Mouse (Mus musculus) activated CD4-positive, CD25-positive, alpha-beta regulatory T cell, adult 4 months (primary cell): ENCODE results near the gene Gm15517. TPM values are rescaled to one million over a fixed set of nuclear protein-coding genes. Genes with fewer than 3 reads are reported as not detected.
"Not testable (repeated sequence)": the region's sequence is repeated elsewhere in the genome, so short reads cannot be mapped to it uniquely, and the experiment has no call there.

Source experiments
- ATAC-seq: one replicate; pipeline ENCODE4 v1.8.0; 2017
- polyA plus RNA-seq, 2 experiments: library from polyadenylated mRNA; unstranded; fragments of 100-300 nt; shearing (Covaris generic); gene quantifications; one replicate each; pipeline ENCODE4 v1.2.1; 2017

Gm15517 gene
- not detected for polyA plus RNA-seq

DNA sequence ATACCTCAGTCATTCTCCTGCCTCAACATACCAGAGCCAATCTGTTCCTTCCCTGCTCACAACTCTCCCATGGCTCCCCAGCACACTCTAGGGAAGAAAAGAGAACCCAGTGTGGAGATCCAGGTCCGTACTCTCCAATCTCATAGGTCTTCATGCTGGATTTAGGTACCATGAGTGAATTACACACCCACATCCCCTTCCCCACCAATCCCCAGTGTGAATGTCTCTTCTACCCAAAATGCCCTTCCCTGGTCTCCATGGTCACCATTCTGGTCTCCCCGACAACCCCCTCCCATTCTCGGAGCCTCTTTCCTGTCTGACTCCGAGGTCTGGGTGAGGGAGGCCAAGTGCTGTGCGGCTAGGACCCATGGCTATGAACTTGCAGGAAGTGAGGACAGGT is at the start of gene Gm15517:
TSS of gene Gm15517 (plus strand) at position 301 of the 400 bp plus-strand sequence.
- no peak for ATAC-seq

- ATAC-seq, result no peak
Measured at GRCm38 (mm10) chr7:44215645-44216044, 45.6 kb upstream of the Gm15517 start, which contains the start of gene Klk1b5. Gene Klk1b5, plus strand, starts transcription at chr7:44215945.

DNA sequence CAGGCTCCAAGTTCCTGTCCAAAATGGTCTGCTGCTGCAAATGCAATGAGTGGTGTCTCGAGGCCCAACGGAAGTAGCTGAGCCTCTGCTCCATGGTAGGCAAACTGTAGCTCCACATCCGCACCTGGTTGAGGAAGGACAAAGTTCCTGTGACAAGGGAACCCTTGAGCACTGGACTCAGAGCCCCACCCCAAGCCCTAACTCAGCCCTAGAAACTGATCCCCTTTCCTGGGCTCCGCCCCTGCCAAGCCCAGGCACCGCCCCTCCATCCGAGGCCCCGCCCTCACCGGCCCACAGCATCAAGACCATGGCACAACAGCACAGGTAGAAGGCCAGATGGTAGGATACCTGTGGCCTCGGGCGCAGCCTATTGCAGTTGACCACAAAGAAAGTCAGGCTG is 39.6 kb upstream of the Gm15517 start:
- ATAC-seq, result not testable (repeated sequence)

DNA sequence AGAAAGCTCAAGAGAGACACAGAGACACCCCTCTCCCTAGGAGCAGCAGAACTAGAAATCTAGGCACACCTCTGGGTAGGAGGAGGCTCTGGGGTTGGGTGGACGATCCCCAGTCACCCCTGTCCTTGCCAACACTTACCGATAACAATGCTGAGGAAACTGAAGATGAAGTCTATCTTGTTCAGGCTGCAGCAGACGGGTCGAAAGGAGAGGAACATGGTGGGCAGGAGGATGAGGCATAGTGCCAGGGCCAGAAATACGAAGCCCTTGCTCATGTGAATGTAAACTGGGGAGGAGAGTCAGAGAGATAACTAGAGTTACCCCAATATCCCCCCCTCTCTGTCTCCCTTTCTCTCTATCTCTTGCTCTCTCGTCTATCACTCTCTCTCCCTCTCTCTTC is 38.9 kb upstream of the Gm15517 start:
- not testable (repeated sequence) for ATAC-seq

DNA sequence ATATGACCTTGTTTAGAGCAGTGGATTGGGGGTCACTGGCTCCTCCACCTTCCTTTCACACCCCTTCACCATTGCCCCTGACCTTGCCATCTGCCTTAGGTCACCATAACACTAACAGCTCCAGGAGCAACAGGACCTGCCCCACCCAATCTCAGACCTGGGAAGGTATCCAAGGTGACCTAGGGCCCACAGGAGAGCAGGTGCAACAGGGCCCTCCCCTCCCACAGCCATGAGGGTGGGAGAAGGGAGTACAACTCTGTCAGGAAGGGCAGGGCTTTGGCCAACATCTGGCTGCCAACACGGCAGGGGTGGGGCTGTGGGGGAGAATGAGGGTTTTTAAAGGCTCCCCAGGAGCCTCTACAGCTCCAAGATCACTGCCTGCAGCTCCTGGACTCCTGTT is 36.2 kb upstream of the Gm15517 start, which contains the start of gene Klk1:
TSS of gene Klk1 (plus strand) at position 285 of the 400 bp plus-strand sequence.
- no peak for ATAC-seq

DNA sequence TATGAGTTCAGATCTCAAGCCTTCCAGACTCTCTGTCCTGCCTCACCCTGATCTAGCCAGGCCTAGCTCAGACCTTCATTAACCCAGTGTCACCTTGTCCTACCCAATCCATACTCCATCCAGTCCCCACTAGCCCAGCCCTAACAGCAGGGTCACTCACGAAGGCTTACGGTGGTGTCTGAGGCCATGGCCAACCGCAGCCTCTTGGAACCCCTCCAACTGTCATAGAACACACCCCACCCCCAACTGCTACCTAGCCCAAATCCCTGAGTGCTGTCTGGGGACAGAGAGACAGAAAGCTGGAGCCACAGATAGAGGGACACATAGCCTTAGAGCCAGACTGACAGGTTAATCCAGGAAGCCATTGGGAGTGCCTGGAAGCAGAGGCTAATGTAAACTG is 25.3 kb upstream of the Gm15517 start, which contains the start of gene Gm36864:
TSS of gene Gm36864 (plus strand) at position 269 of the 400 bp plus-strand sequence.
- no peak for ATAC-seq

GRCm38 (mm10) chr7:44239913-44240312 is 21.3 kb upstream of the Gm15517 start:
- no peak for ATAC-seq

GRCm38 (mm10) chr7:44240712-44241111 is 20.5 kb upstream of the Gm15517 start:
- ATAC-seq, result no peak

DNA sequence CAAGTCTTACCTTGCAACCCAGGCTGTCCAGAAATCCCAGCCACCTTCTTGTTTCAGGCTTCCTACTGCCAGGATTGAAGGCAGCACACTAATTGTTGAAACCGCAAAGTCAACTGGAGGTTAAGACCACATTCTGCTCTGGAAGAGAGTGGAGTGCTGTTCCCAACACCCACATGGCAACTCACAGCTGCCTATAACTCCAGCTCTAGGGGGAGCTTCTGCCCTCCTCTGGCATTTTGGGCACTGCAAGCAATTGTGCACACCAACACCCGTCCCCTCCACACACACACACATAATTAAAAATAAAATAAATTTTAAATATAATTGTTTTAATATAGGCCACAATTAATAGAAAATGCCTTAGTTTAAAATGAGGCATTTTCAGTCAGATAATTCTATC is 20.1 kb upstream of the Gm15517 start:
- no peak for ATAC-seq

- ATAC-seq, result no peak
Measured at GRCm38 (mm10) chr7:44244080-44244479, 17.2 kb upstream of the Gm15517 start.

DNA sequence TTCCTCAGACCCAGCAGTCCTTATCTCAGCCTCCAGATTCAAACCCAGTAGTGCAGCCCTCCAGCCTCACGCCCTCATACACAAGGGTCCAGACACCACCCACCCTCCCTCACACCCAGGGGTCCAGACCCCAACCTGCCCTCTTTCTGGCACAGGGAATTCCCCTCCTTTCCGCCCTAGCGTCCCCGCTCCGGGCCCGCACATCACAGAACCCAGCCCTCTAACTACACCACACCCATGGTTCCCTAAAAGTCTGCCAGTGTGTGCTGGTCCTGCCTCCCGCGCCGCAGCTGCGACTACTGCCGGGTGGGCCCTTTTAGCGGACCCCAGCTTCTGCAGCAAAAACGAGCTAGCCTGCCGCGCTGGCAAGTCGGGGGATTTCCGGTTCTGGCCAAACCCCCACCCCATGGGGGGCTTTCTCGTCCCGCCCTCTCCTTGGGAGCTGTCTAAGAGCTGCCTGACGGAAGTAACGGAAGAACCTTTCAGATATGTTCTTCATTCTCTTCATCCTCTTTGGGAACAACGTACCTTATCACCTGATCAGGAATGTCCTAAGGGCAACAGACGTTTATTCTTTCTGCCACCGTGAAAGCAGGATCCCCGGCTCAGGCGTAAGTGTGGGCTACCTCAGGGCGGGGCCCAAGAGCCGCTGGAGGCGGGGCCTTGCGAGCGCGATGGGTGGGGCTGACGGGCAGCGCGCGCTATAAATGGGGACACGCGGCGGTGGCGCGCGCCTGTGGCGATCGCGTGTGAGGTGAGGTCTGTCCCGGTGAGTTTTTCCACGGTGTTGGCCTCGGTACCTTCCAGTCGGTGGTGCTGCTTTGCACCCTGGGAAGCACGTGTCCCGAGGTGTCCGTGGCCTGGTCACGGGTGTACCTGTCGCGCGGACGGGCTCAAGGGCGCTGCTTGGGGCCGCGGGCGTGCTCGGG is 14.9 kb upstream of the Gm15517 start, which contains the start of the genes 1700028J19Rik and 2410002F23Rik:
TSS of gene 1700028J19Rik (minus strand) at position 641 of the 929 bp plus-strand sequence.
TSS of gene 2410002F23Rik (plus strand) at position 668 of the 929 bp plus-strand sequence.
- peak; percentile 79 for ATAC-seq

GRCm38 (mm10) chr7:44246984-44247470 is 14.2 kb upstream of the Gm15517 start:
- ATAC-seq, result peak; percentile 44

- ATAC-seq, result no peak
Measured at GRCm38 (mm10) chr7:44247971-44248370, 13.3 kb upstream of the Gm15517 start.

- ATAC-seq, result no peak
Measured at GRCm38 (mm10) chr7:44249248-44249647, 12.0 kb upstream of the Gm15517 start.

- ATAC-seq, result not testable (repeated sequence)
Measured at GRCm38 (mm10) chr7:44250732-44251275, 10.4 kb upstream of the Gm15517 start.

DNA sequence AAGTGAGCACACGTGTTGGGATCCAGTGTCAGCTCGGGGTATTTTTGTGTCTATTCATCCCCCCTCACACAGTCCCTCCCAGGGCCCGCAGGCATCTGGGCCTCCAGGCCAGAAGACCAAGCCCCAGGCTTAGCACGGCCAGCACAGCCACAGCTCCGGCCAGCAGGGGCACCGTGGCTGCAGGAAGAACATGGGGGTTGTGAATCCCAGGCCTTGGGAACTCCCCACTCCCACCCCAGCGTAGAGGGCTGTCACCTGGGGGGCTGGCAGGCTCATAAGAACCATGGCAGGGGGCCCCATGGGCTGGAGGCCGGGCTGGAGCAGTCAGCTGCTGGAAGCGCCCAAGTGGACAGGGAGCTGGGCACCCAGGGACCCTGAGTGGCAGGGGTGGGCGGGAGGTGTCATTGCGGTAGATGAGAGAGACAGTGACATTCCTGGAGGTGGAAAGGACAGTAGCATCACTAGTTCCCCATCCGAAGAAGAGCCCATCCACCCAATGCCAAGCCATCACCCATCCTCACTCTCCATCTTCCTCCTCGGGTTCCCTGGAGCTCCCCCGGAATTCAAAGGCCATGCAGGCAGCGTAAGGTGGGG is 8.1 kb upstream of the Gm15517 start:
- ATAC-seq, result no peak

GRCm38 (mm10) chr7:44254930-44255329 is 6.3 kb upstream of the Gm15517 start:
- no peak for ATAC-seq

DNA sequence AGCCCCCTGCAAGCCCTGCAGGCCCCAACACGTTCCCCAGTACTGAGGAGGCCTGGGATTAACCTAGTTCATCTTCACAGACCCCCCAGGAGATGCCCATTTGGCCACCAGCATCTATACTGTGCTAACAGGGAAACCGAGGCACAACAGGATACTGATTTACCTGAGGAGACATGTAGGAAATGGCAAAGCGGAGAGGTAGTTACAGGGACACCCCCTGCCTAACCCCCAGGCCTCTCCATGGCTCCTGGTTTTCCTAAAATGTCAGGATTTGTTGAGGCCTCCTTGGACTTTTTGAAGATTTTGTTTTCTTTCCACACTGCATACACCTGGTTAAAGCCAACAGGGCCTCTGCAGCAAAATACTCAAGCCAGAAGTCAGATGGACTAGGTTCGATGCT is 4.0 kb upstream of the Gm15517 start, which contains the start of gene Acp4:
TSS of gene Acp4 (minus strand) at position 101 of the 400 bp plus-strand sequence.
- no peak for ATAC-seq

- ATAC-seq, result no peak
Measured at GRCm38 (mm10) chr7:44260410-44260809, 837 bp upstream of the Gm15517 start.

GRCm38 (mm10) chr7:44262791-44263643 is 1.8 kb downstream of the Gm15517 start:
- peak; percentile 83 for ATAC-seq

- no peak for ATAC-seq
Measured at GRCm38 (mm10) chr7:44268117-44268516, 6.9 kb downstream of the Gm15517 start.

DNA sequence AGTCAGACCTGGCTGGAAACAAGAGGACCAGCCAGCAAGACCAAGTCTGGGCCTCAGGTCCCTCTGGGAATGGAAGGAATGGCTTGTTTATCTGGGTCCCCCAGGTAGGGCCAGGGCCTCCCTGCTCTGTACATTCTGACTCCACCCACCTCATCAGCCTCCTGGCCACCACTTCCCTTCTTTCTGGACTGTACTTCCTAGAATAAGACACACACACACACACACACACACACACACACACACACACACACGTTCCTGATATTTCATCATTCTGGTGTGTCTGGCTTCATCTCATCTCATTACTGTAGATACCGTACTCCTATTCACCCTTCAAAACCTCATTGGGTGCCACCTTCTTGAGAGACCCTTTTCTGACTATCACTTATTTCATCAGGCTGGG is 8.2 kb downstream of the Gm15517 start:
- ATAC-seq, result no peak
